Mouse (Mus musculus) left cerebral cortex, adult 11 months (tissue): ENCODE measurements around the gene Prrc2b.

Experiments used
- DNase-seq: peaks from one replicate; pipeline ENCODE4 v3.0.0; 2022; ENCODE audit warnings: low spot score

Prrc2b gene

DNA sequence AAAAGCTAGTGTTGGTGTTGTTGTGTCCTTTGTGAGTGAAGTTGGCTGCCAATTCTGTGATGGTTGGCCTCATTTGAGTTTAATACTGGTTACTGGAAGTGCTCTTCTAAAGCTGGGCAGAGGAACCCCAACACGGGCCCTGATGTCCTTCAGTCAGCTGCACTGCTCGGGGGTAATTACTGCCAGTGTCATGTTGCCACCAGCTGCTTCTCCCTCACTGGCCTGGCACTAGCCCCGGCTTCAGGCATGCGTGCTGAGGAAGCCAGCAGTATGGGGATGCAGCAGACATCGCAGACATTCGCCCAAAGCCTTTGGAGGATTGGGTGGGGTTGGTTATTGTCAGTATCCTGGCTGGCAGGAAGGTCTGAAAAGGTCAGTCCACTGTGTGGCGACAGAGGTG is 36.8 kb downstream of the Prrc2b start:
- no peak for DNase-seq

DNA sequence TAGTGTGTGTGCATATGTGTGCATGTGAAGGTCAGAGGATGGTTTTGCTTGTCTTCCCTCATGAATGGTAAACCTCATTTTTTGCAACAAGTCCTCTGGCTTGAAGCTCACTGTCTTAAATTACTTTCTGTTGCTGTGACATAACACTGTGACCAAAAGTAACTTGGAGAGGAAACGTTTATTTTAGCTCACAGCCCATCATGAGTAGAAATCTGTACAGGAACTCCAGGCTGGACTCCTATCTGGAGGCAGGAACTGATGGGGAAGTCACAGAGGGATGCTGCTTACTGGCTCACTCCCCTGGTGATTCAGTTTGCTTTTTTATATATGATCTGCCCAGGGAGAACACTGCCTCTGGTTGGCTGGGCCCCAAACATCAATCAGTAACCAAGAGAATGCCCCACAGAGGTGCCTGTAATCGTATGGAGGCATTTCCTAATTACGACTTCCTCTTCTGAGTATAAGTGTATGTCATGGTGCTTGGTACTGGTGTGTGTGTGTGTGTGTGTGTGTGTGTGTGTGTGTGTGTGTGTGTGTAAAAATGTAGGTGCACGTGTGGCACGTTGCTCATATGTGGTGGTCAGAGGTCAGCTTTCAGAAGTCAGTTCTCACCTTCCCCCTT is 38.3 kb downstream of the Prrc2b start:
- DNase-seq: no peak

DNA sequence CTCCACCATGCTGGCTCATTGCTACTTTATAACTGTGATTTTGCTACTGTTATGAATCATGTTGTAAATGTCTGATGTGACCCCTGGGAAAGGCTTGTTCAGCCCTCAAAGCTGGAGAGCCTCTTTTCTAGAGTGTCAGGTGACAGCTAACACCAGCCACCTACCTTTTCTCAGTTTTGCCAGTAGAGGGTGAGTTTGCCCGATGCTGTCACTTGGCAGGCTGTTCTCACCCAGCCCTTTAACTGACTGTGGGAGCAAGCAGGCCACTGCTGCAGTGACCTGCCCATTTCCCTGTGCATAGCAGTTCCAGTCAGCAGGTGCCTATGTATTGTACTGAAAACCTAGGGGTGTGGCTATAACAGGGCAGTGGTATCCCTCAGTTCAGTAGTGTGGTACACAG is 39.7 kb downstream of the Prrc2b start:
- DNase-seq: no peak

DNA sequence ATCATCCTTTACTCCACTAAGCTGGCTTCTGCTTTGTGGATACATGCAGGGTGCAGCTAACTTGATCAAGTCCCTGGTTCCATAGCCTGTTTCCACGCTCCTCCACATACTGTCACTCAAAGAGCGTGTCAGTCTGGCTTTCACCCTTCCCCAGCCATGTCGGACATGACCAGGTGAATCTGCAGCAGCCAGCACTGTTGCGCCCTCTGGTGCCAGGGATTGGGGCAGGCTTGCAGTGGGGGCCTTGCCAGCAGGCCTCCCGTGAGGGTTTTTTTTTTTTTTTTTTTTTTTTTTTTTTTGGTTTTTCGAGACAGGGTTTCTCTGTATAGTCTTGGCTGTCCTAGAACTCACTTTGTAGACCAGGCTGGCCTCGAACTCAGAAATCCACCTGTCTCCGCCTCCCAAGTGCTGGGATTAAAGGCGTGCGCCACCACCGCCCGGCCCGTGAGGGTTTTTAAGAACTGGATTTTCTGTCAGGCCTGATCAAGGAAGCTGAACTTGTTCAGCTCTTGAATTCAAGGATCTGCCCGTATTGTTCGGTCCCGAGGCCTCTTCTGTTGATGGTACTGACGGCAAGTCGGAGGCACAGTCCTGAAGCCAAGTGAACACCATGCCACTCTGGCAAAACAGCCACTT is 41.1 kb downstream of the Prrc2b start:
- DNase-seq: no peak

DNA sequence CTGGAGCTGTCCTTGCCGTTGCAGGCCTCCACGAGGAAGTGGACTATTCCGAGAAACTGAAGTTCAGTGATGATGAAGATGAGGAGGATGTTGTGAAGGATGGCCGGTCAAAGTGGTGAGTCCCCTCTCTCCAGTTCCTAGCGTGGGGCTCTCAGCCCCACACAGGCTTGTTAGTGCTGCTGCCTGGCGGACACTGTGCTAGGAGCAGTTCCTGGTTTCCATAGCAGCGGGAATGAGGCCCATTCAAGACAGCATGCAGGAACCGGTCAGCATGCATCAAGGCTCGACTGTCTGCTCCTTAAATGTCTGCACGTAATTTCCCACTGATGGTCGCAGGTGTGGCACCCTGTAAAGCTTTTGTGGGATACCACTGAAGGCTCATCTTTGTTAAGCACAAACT is 48.1 kb downstream of the Prrc2b start:
- no peak for DNase-seq

DNA sequence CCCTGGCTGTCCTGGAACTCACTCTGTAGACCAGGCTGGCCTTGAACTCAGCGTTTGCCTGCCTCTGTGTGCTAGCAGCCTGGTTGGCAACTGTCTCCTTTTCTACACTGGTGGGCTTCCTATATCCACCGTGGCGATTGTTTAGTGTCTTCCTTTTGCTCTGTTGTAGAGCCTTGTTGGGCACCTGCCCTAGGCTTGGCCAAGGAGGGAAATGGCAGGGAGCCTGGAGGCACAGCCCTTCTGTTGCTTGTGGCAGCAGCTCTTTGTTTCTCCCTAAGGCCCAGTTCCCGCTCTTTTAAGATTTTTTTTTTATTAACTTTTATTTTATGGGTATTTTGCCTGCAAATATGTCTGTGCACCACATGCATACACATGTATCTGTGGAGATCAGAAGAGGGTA is 49.2 kb downstream of the Prrc2b start:
- no peak for DNase-seq

DNA sequence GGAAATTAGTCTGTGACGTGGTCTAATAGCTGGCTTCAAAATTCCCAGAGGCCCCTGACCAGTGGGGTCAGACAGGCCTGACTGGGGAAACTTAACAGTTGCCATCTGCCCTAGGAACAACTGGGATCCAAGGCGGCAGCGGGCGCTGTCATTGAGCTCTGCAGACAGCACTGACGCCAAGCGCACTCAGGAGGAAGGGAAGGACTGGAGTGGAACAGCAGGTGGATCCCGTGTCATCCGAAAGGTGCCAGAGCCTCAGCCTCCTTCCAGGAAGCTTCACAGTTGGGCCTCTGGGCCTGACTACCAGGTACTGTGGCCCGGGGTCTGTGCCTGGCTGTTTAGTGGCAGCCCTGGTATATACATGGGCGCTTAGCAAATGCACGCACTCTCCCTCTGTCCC is 49.8 kb downstream of the Prrc2b start:
- no peak for DNase-seq

DNA sequence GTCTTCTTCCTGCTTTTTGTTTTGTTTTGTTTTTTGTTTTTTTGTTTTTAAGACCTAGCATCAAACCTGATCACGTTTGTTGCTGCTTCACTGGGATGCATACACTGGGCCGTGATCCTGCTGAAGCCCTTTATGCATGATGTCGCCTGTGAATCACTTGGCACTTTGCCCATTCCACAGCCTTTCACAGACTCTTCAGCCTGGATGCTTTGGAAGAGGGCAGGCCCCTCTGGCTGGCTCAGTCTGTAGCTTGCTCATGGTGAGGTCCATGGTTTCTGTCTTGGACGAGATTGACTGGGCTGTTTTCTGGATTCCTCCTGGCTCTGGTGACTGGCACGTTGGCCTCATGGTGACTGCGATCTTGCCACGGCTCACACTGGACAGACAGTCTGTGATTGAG is 50.6 kb downstream of the Prrc2b start:
- no peak for DNase-seq

DNA sequence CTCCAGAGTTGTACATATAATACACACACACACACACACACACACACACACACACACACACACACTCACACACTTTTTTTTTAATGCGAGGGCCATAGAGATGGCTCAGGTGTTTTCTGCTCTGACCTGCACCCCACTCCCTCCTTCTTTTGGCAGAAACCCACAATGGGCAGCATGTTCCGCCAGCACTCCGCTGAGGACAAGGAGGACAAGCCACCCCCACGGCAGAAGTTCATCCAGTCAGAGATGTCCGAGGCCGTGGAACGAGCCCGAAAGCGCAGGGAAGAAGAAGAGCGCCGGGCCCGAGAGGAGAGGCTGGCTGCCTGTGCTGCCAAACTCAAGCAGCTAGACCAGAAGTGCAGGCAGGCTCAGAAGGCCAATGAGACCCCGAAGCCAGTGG is 53.0 kb downstream of the Prrc2b start:
- no peak for DNase-seq

DNA sequence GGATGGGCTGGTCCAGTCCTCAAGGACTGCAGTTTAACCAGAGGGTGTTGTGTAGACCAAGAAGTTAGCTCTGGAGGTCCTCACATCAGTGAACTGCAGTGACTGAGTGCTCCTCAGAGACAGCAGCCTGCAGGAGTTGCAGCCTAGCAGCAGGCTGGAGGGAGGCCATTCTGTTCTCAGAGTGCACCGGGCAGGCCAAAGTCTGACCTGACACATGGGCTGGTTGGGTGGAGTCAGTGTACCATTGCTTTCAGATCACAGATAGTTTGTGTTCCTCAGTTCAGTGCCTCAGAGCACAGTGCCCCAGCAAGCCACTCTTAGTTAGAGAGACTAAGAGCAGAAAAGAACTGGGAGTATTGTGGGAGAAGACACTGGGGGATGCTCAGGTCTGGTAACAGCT is 56.8 kb downstream of the Prrc2b start:
- DNase-seq: no peak

DNA sequence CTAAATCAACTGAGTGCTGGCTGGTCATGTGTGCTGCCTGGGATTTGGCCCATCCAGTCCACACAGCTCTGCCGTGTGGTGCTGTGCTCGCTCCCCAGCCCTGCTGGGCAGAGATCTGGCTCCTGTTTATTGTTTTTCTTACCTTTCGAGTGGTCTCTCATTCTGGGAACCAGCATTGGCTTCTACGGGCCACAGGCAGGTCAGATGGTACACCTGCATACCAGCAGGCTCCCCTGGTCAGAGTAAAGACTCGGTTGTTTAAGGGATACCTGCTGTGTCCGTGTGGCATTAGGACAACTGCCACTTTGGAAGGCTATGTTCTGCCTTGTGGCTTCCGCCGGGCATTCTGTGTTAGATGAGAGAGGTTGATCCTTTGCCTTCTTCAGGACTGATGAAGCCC is 60.8 kb downstream of the Prrc2b start:
- no peak for DNase-seq

DNA sequence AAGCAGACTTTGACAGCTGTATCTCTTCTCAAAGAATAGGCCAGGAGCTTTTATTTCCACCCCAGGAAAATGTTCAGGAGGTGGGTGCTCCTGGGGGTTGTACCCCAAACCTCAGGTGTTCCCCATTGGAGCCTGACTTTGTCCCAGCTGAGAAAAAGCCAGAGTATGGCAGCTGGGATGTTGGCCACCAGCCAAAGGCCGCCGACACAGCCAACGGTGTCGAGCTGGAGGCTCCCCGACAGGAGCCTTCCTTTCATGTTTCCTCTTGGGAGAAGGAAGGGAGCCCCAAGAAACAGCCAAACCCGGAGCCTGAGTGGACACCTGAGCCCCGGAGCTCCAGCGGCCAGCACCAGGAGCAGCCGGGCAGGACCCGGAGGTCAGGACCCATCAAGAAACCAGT is 62.1 kb downstream of the Prrc2b start:
- no peak for DNase-seq

DNA sequence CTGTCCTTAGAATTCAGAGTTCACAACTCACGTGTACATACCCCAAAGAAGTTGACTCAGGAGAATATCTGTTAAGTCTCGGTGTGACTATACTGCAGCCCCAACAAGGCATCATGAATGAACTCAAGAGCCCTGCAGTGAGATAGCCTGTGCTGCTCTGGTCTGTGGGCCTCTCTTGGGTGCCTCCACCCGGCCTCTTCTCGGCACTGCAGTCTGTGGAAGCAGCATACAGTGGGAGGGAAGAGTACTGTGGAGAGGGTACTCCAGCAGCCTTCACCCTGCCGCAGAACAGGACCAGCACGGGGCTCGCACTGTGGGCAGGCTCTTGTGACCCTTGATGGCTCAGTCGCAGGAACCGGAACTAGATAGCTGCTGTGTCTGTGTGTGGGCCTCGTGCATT is 64.7 kb downstream of the Prrc2b start:
- no peak for DNase-seq

DNA sequence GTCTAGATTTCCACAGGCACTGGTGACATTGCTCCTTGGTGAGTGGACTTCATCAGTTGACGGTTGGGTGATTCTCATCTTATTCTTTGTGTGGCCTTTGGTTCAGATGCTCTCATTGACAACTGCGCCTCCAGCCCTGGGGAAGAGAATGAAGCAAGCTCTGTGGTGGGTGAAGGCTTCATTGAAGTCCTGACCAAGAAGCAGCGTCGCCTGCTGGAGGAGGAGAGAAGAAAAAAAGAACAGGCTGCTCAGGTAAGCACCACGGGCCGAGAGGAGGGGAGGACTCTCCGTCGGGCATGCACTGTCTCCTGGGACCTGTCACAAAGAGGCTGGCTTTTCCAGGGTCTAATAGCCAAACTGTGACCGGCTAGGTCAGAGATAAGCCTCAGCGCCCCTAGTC is 65.6 kb downstream of the Prrc2b start:
- no peak for DNase-seq

DNA sequence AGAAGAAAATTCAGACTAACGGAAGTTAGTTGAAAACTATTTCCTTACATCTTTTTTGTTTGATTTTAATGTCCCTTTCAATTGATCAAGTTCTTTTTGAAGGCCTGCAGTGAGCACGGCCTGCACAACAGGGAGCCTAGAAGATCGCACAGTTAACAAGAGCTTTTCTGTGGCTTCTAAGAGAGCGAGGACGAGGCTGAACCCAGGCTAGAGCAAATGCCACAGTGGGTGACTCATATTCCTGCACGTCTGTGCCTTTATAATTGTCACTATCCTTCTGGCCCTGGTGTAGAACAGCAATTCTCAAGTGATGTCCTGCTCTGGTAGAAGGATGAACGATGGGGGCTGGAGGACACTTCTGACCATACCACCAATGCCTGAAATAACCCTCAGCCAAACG is 66.8 kb downstream of the Prrc2b start:
- no peak for DNase-seq

DNA sequence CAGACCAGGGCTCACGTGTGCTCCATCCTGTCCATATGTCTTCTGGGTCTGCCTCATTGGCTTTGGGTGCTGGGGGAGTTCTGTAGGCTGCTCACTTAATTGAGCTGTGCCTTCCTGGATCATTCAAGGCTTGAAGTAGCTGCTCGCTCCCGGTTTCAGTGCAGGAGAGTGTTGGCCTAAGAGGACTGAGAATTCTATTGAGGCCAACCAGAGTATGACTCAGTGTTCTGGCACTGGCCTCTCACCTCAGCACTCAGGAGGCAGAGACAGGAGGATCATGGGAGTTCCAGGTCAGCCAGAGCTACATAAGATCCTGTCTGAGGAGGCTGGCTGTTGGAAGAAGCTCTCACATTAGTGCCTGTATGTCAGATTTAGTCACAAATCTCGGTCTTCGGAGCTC is 67.2 kb downstream of the Prrc2b start:
- DNase-seq: no peak

DNA sequence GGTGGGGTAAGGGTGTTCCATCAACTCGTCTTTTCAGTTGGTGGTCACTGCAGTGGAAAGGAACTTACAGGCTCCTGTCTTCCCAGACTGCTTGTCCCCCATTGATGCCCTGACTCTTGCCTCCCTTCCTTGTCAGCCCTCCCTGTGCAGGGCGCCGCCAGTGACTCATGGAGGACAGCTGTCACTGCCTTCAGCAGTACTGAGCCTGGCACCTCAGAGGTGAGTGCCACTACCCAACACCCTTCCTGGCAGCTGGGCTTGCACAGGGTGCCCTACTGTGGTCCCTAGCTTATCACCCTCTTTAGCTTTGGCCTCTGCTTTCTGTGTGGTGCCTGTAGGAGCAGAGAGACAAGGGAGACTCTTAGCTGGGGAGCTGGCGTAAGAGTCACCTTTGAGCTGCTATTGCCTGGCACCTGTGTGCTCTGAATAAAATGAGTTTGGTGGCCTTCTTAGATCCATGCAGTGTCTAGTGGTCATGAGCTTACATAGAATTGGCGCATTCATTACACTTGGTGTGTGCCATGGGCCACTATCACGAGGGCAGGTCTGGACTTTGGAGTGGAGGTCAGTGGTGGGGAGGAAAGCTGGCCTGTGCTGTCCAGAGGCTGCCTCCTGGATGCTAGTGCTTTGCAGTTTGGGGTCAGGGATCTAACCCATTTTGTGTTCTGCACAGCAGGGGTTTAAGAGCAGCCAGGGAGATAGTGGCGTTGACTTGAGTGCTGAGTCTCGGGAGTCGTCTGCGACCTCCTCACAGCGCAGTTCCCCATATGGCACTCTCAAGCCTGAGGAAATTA is 67.9 kb downstream of the Prrc2b start:
- DNase-seq: no peak

DNA sequence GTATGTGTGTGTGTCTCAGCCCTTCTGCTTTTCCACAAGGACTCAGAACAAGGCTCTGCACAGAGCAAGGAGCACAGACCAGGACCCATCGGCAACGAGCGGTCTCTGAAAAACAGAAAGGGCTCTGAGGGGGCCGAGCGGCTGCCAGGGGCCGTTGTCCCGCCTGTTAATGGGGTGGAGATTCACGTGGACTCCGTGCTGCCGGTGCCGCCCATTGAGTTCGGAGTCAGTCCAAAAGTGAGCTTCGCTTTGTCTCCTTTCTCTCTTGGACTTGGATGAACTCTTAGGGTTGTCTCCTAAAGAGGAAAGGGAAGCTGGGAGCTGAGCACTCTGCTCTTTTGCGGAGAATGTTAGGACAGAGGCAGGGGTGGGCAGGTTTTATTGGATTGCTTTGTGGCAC is 68.6 kb downstream of the Prrc2b start:
- no peak for DNase-seq

DNA sequence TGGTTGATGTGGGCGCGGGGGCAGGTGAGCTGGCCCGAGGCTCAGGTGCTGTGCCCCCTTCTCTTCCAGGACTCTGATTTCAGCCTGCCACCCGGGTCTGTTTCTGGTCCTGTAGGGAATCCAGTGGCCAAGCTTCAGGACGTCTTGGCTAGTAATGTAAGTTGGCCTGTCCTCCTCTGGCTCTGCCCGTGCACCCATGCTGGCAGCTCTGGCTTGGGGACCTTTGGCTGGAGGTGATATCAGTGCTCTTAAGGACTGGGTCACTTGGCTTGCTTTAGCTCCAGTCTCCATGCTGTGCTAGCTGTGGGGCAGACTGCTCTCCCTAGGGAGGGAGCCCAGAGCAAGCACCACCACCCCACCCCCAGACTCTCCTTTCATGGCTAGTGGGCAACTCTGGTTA is 69.1 kb downstream of the Prrc2b start:
- DNase-seq: no peak

DNA sequence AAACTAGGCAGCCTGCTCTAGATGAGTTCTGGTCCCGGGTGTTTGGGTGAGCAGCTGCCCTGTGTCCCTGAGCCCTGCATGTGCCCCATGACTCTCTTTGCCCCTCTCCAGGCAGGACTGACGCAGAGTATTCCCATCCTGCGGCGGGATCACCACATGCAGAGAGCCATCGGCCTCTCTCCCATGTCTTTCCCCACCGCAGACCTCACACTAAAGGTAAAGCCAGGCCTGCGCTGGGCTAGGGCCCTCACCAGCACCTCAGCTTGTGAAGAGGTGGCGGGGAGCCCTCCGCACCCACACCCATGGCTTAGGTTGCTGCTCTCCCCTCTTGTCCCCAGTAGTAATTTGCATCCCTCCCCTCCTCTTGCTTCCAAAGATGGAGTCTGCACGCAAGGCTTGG is 70.1 kb downstream of the Prrc2b start:
- DNase-seq: no peak

DNA sequence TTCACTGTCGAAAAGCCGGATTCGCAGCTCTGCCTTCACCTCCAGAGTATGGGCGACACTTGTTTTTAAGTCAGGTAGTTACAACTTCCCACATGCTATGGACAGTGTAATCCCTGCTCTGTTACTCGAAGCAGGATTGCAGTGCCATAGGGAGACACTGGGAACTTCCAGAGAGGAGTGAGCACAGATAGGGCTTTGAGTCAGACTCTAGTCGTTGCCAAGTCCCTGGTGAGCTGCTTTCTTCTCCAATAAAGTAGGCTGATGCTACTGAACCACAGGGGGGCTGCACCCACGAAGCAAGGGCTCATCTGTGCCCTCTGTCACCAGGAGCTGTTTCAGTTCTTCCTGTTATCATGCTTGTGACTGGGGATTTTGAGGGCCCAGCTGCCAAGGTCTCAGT is 70.7 kb downstream of the Prrc2b start:
- DNase-seq: no peak

DNA sequence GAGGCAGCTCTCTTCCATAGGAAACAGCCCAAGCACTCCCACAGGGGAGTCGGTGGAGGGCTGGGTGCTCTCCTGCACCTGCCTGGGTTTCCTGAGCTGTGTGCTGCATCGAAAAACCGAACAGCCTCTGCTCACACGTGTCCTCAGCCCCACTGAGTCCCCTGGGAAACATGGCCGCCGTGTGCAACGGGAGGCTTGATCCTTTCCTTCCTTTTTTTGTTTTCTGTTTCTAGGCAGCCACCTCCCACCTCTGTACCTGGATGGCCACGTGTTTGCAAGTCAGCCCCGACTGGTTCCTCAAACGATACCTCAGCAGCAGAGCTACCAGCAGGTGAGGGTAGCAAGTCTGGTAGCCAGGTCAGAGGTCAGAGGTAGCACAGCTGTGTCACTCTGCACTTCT is 71.2 kb downstream of the Prrc2b start:
- no peak for DNase-seq

DNA sequence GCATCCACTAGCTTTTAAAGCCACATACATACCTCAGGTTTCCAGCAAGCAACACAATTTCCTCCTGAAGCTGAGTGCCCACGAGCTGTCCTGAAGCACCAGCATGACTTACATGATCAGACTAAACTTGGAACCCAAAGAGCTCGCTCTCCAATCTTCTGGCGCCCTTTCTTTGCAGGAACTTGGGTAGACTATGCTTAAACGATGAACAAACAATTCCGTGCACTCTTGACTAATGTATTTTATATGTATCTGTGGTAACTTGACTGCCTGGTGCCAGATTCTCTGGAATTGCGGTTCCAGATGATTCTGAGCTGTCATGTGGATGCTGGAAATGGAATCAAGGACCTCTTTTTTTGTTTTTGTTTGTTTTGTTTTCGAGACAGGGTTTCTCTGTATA is 84.6 kb downstream of the Prrc2b start:
- DNase-seq: no peak
